Mouse (Mus musculus) erythroid progenitor cell, adult 5-6 weeks (primary cell): ENCODE data around the gene Ccdc63. TPM values are rescaled to one million over a fixed set of nuclear protein-coding genes. Genes with fewer than 3 reads are reported as not detected.

Experiments
- ATAC-seq: replicated peaks from 2 replicates; pipeline ENCODE4 v1.8.0; 2016; ENCODE audit warnings: moderate number of reproducible peaks, mild to moderate bottlenecking, moderate TSS enrichment, inconsistent platforms; ENCODE audit not compliant: poor library complexity, low FRiP score, severe bottlenecking
- total RNA-seq, 2 experiments: library from RNA; stranded (forward) in 1 of 2; stranded (reverse) in 1 of 2; fragments of 150-400 nt in 1 of 2; fragments of 186-747, 209-891 nt in 1 of 2; gene quantifications; 2 replicates each; pipeline versions ENCODE4 v1.2.3 to v1.2.4; 2015 to 2017; ENCODE audit warnings: low replicate concordance in 2 of 2

The Ccdc63 gene
- total RNA-seq, 2 experiments from 2014 or later: not detected

- no peak for ATAC-seq
Measured at GRCm38 (mm10) chr5:122059060-122060017, 81.3 kb downstream of the Ccdc63 start.

Other genes starting within 250 kb of the Ccdc63 start
- not detected in 2 replicates for gene Cux2, start 90.7 kb downstream of the Ccdc63 start, total RNA-seq (2015; ENCODE audit: low replicate concordance)
- gene Cux2, start 90.7 kb downstream of the Ccdc63 start, total RNA-seq (2017; ENCODE audit: low replicate concordance): not detected in 2 replicates
- gene Myl2, start 39.9 kb downstream of the Ccdc63 start, total RNA-seq (2015; ENCODE audit: low replicate concordance): not detected in 2 replicates
- 8.2 TPM in 1 of 2 replicates, not detected in the other for gene Myl2, start 39.9 kb downstream of the Ccdc63 start, total RNA-seq (2017; ENCODE audit: low replicate concordance)
- 310 and 340 TPM in 2 replicates for gene Ppp1cc, start 17.5 kb upstream of the Ccdc63 start, total RNA-seq (2015; ENCODE audit: low replicate concordance)
- 91.1 and 263 TPM in 2 replicates for gene Ppp1cc, start 17.5 kb upstream of the Ccdc63 start, total RNA-seq (2017; ENCODE audit: low replicate concordance)
- gene Hvcn1, start 66.0 kb upstream of the Ccdc63 start, total RNA-seq (2015; ENCODE audit: low replicate concordance): 24.9 and 29.8 TPM in 2 replicates
- gene Hvcn1, start 66.0 kb upstream of the Ccdc63 start, total RNA-seq (2017; ENCODE audit: low replicate concordance): 15.7 and 17.3 TPM in 2 replicates
- gene Tctn1, start 123.6 kb upstream of the Ccdc63 start, total RNA-seq (2015; ENCODE audit: low replicate concordance): 16.2 and 19.7 TPM in 2 replicates
- 8.7 and 39.3 TPM in 2 replicates for gene Tctn1, start 123.6 kb upstream of the Ccdc63 start, total RNA-seq (2017; ENCODE audit: low replicate concordance)
- 0.72 and 2.5 TPM in 2 replicates for gene Pptc7, start 143.5 kb upstream of the Ccdc63 start, total RNA-seq (2015; ENCODE audit: low replicate concordance)
- gene Pptc7, start 143.5 kb upstream of the Ccdc63 start, total RNA-seq (2017; ENCODE audit: low replicate concordance): 5.8 and 6.2 TPM in 2 replicates
- gene Rad9b, start 213.4 kb upstream of the Ccdc63 start, total RNA-seq (2015; ENCODE audit: low replicate concordance): 0.36 TPM in 1 of 2 replicates, not detected in the other
- 0.15 and 4.1 TPM in 2 replicates for gene Rad9b, start 213.4 kb upstream of the Ccdc63 start, total RNA-seq (2017; ENCODE audit: low replicate concordance)
- 40.2 and 62.7 TPM in 2 replicates for gene Vps29, start 213.5 kb upstream of the Ccdc63 start, total RNA-seq (2015; ENCODE audit: low replicate concordance)
- gene Vps29, start 213.5 kb upstream of the Ccdc63 start, total RNA-seq (2017; ENCODE audit: low replicate concordance): 15.1 and 32.0 TPM in 2 replicates
- 30.2 and 39.6 TPM in 2 replicates for gene Gpn3, start 231.1 kb upstream of the Ccdc63 start, total RNA-seq (2015; ENCODE audit: low replicate concordance)
- gene Gpn3, start 231.1 kb upstream of the Ccdc63 start, total RNA-seq (2017; ENCODE audit: low replicate concordance): 15.2 and 16.8 TPM in 2 replicates
- 10.8 and 20.1 TPM in 2 replicates for gene Fam216a, start 231.5 kb upstream of the Ccdc63 start, total RNA-seq (2015; ENCODE audit: low replicate concordance)
- gene Fam216a, start 231.5 kb upstream of the Ccdc63 start, total RNA-seq (2017; ENCODE audit: low replicate concordance): 10.4 and 19.4 TPM in 2 replicates